Mouse (Mus musculus) brain, embryonic 14.5 days (tissue): Measurements from ENCODE around the gene Etfbkmt.

Experiments
- CTCF ChIP-seq: fragments of 200-500 bp; IDR thresholded peaks from 2 replicates; pipeline ENCODE4 v1.5.1; 2012; ENCODE audit warnings: inconsistent platforms, mild to moderate bottlenecking, moderate library complexity, borderline replicate concordance; ENCODE audit not compliant: insufficient read depth, insufficient read length; ENCODE audit errors: extremely low read depth
- POLR2A ChIP-seq: fragments of 200-500 bp; IDR thresholded peaks from 2 replicates; pipeline ENCODE4 v1.6.1; 2012; ENCODE audit warnings: mild to moderate bottlenecking, inconsistent platforms, borderline replicate concordance; ENCODE audit not compliant: poor library complexity, insufficient read depth, insufficient read length, severe bottlenecking; ENCODE audit errors: extremely low read depth

DNA sequence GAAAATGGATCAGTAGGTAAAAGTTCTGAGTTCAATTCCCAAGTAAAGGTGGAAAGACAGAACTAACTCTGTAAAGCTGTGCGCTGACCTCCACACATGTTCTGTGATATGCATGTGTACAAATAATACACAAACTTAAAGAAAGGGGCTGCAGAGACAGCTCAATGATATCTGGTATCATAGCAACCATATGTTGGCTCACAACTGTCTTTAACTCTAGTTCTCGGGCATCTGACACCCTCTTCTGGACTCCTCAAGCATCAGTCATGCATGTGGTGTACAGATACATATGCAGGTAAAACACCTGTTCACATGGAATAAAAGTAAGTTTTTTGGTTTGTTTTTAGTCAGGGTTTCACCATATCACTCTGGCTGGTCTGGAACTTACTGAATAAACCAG, 28.8 kb downstream of the Etfbkmt start:
- TF ChIP-seq CTCF (no peak), POLR2A (no peak)
